Mouse (Mus musculus) myocyte (in vitro differentiated cells): Measurements from ENCODE around the gene Pou5f1.

ENCODE experiments used
- CEBPB ChIP-seq: IDR thresholded peaks from 2 replicates; pipeline ENCODE4 v1.6.1; 2011; ENCODE audit warnings: mild to moderate bottlenecking, moderate library complexity; ENCODE audit not compliant: poor library complexity, insufficient read depth, severe bottlenecking
- MAX ChIP-seq: IDR thresholded peaks from one replicate; pipeline ENCODE4 v1.6.1; 2011; ENCODE audit warnings: low read depth, mild to moderate bottlenecking, control low read depth
- POLR2A ChIP-seq: IDR thresholded peaks from one replicate; pipeline ENCODE4 v1.6.1; 2011; ENCODE audit warnings: low read depth, mild to moderate bottlenecking, control low read depth, moderate library complexity; ENCODE audit not compliant: insufficient read length

GRCm38 (mm10) chr17:35504628-35505481, 963 bp upstream of the Pou5f1 start:
- TF ChIP-seq POLR2A (no peak), CEBPB (no peak), MAX (no peak)
